Mouse (Mus musculus): ENCODE results near the gene Abcc3. TPM values are rescaled to one million over a fixed set of nuclear protein-coding genes. Genes with fewer than 3 reads are reported as not detected.

Gene Abcc3
- polyA plus RNA-seq, 1 experiment from 2014 or later = 3.2 TPM

DNA sequence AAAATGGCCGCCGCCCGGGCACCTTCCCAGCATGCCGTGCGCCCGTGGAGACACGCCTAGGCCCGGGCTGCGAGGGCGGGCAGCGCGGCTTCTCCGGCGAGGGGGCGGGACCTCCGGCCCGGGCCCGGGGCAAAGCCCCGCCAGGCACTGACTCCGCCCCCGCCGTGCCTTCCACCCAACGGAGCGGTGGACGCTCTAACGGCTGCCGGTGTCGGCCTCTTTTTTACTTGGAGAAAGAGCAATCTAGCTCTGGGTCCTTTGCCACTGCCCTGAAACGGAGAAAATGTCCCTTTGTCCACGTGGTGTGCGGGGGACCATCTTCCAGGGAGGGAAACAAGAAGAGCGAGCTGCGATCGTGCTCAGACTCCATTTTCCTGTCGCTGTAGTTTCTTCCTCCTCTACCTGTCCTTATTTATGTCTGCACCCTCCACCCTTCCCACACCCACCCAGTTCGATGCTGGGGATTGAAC, 70.8 kb downstream of the Abcc3 start, which contains the start of gene Luc7l3:
Luc7l3 (minus strand) TSS at position 58 of the 470 bp plus-strand sequence.
- no peaks in the 10 kb centered on the region for H3K9me3 ChIP-seq (ENCODE audit: control insufficient read depth, low read length)
- H3K9ac ChIP-seq (ENCODE audit: low read depth, low read length) = peak within 1 kb of the TSS; percentile 100
- H3K36me3 ChIP-seq (ENCODE audit: control insufficient read depth, insufficient read depth, low read length) = peaks cover 4% of the 10 kb centered on the region; the same call in 1 of the 2 replicates
- WGBS = under 1% methylated on average over 33 of the region's 36 CpGs
- ATAC-seq (replicated peaks; ENCODE audit: low FRiP score) = peak; percentile 93
- no peaks in the 10 kb centered on the region for H3K27me3 ChIP-seq (replicated peaks; ENCODE audit: control insufficient read depth, insufficient read depth, low read length)
- peak; percentile 94 for DNase-seq (ENCODE audit: low spot score)
- peaks cover 28% of the 10 kb centered on the region for H3K4me1 ChIP-seq (replicated peaks; ENCODE audit: control insufficient read depth, insufficient read depth, low read length)
- peak within 1 kb of the TSS; percentile 99 for H3K4me3 ChIP-seq (ENCODE audit: low read depth, low read length)
- peak within 1 kb of the TSS; percentile 78 for H3K4me2 ChIP-seq
- H3K27ac ChIP-seq (ENCODE audit: low read depth, low read length) = peak within 1 kb of the TSS; percentile 96

DNA sequence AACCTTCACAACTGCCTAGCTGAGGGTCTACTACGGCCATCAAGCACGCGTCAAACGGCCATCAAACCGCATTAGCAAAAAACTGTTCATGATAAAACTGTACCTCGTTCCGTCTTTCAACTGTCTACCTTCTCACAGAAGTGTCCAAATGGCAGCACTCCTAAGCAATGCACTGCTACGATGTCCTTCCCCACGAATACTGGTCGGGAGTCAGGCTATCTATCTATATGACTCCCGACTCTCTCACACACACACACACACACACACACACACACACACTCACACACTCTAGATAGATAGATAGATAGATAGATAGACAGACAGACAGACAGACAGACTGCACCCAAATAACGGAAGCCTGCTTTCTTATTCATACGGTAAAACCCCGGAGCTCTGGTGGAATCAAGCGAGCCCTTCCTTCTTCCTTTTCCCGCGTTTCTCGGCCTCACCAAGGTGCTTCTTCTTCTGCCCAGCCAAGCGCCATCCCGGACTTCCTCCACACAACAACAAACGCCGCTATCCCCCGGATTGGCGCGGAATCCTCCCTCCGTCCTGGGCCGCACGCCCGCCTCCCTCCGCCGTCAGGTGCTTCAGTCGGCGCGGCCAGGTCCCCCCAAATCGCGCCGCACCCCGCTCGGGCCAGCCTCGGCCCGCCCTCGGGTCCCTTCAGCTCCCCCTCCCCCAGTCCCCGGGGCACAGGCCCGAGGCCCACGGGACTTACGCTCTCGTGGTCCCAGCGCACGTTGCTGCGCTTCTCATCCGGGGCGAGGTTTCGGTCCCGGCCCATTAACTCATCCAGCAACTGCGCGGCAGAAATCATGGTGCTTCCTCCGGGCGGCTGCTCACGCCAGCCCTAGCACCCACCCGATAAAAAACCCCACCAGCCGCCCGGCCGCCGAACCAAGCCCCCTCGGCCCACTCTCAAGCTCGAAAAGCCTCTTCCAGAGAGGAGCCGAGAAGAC, 71.5 kb downstream of the Abcc3 start:
- peak overlapping the region; percentile 96 for H3K27ac ChIP-seq (ENCODE audit: low read depth, low read length)
- peaks cover 4% of the 10 kb centered on the region; the same call in 1 of the 2 replicates for H3K36me3 ChIP-seq (ENCODE audit: control insufficient read depth, insufficient read depth, low read length)
- ATAC-seq (replicated peaks; ENCODE audit: low FRiP score) = peak; percentile 62
- peak overlapping the region; percentile 78 for H3K4me2 ChIP-seq
- peak overlapping the region; percentile 99 for H3K4me3 ChIP-seq (ENCODE audit: low read depth, low read length)
- H3K9me3 ChIP-seq (ENCODE audit: control insufficient read depth, low read length) = no peaks in the 10 kb centered on the region
- H3K9ac ChIP-seq (ENCODE audit: low read depth, low read length) = peak overlapping the region; percentile 100
- under 1% methylated on average over 67 of the region's 67 CpGs for WGBS
- H3K27me3 ChIP-seq (replicated peaks; ENCODE audit: control insufficient read depth, insufficient read depth, low read length) = no peaks in the 10 kb centered on the region
- H3K4me1 ChIP-seq (replicated peaks; ENCODE audit: control insufficient read depth, insufficient read depth, low read length) = peaks cover 33% of the 10 kb centered on the region
- DNase-seq (ENCODE audit: low spot score) = peak; percentile 65

DNA sequence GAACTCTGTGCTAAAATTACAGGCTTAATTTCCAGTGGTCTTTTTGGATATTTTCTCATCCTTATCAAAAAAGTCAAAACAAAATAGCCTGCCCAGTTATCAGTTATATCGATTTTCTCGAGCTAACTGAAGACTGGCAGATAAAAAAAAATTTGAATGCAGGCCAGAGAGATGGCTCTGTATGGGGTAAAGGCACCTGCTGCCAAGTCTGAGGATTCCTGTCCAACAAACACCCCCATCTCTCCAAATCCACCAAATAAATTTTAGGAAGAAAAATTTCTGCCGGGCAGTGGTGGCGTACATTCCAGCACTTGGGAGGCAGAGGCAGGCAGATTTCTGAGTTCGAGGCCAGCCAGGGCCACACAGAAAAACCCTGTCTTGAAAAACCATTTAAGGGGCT, 74.7 kb downstream of the Abcc3 start:
- Histone ChIP-seq H3K27ac (ENCODE audit: low read depth, low read length) (no peak overlapping the region), H3K4me3 (ENCODE audit: low read depth, low read length) (0 out of 2 replicates have a peak overlapping the region, but pooled peaks have one; percentile 5), H3K9me3 (ENCODE audit: control insufficient read depth, low read length) (no peaks in the 10 kb centered on the region), H3K27me3 (replicated peaks; ENCODE audit: control insufficient read depth, insufficient read depth, low read length) (no peaks in the 10 kb centered on the region), H3K4me2 (peak overlapping the region; percentile 26), H3K4me1 (replicated peaks; ENCODE audit: control insufficient read depth, insufficient read depth, low read length) (peaks cover 58% of the 10 kb centered on the region), H3K36me3 (ENCODE audit: control insufficient read depth, insufficient read depth, low read length) (peaks cover 4% of the 10 kb centered on the region; the same call in 1 of the 2 replicates), H3K9ac (ENCODE audit: low read depth, low read length) (no peak overlapping the region)
- DNase-seq (ENCODE audit: low spot score) = no peak
- ATAC-seq (replicated peaks; ENCODE audit: low FRiP score) = no peak
- WGBS = 68% methylated on average over 5 of the region's 5 CpGs

DNA sequence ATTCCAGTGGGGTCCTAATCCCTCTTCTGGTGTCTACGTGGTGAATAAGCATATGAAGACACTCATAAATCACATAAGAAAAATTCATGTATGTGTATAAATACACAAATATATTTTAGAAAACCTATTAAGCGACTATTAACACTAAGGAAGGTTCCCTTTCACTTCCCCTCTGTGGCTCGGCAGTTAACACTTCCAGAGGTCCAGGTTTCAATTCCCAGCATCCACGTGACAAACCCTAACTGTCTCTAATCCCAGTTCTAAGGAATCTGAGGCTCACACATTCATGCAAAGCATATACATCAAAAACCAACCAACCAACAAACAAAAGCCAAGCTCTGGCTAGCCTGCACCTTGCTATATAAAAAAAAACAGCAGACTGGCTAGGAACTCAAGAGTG, 75.3 kb downstream of the Abcc3 start:
- peak overlapping the region; percentile 26 for H3K4me2 ChIP-seq

DNA sequence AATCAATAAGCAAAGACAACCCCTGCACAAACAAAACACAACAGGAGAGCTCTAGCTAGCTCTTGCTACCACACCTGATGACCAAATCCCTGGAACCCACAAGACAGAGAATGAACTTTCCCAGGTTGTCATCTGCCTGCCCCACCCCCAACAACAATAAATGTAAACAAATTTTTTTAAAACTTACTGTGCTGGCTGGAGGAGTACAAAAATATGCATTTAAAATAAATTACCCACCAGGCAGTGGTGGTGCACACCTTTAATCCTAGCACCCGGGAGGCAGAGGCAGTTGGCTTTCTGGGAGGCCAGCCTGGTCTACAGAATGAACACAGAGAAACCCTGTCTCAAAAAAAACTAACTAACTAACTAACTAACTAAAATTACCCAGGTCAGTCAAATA, 75.8 kb downstream of the Abcc3 start:
- Histone ChIP-seq H3K9me3 (ENCODE audit: control insufficient read depth, low read length) (no peaks in the 10 kb centered on the region), H3K36me3 (ENCODE audit: control insufficient read depth, insufficient read depth, low read length) (peaks cover 4% of the 10 kb centered on the region; the same call in 1 of the 2 replicates), H3K27me3 (replicated peaks; ENCODE audit: control insufficient read depth, insufficient read depth, low read length) (no peaks in the 10 kb centered on the region), H3K27ac (ENCODE audit: low read depth, low read length) (no peak overlapping the region), H3K4me1 (replicated peaks; ENCODE audit: control insufficient read depth, insufficient read depth, low read length) (peaks cover 53% of the 10 kb centered on the region), H3K9ac (ENCODE audit: low read depth, low read length) (no peak overlapping the region), H3K4me3 (ENCODE audit: low read depth, low read length) (no peak overlapping the region), H3K4me2 (peak overlapping the region; percentile 32; the same call in 1 of the 2 replicates)
- WGBS = 72% methylated on average over 1 of the region's 1 CpGs
- ATAC-seq (replicated peaks; ENCODE audit: low FRiP score) = no peak
- DNase-seq (ENCODE audit: low spot score) = no peak

More for the DNA sequence above, 75.3 kb downstream of the Abcc3 start:
- peaks cover 4% of the 10 kb centered on the region; the same call in 1 of the 2 replicates for H3K36me3 ChIP-seq (ENCODE audit: control insufficient read depth, insufficient read depth, low read length)
- ATAC-seq (replicated peaks; ENCODE audit: low FRiP score) (no peak), DNase-seq (ENCODE audit: low spot score) (no peak)
- H3K27me3 ChIP-seq (replicated peaks; ENCODE audit: control insufficient read depth, insufficient read depth, low read length) = no peaks in the 10 kb centered on the region
- no peaks in the 10 kb centered on the region for H3K9me3 ChIP-seq (ENCODE audit: control insufficient read depth, low read length)
- H3K4me1 ChIP-seq (replicated peaks; ENCODE audit: control insufficient read depth, insufficient read depth, low read length) = peaks cover 55% of the 10 kb centered on the region
- H3K27ac ChIP-seq (ENCODE audit: low read depth, low read length) = no peak overlapping the region
- no peak overlapping the region for H3K4me3 ChIP-seq (ENCODE audit: low read depth, low read length)
- no peak overlapping the region for H3K9ac ChIP-seq (ENCODE audit: low read depth, low read length)
- 56% methylated on average over 4 of the region's 4 CpGs for WGBS

DNA sequence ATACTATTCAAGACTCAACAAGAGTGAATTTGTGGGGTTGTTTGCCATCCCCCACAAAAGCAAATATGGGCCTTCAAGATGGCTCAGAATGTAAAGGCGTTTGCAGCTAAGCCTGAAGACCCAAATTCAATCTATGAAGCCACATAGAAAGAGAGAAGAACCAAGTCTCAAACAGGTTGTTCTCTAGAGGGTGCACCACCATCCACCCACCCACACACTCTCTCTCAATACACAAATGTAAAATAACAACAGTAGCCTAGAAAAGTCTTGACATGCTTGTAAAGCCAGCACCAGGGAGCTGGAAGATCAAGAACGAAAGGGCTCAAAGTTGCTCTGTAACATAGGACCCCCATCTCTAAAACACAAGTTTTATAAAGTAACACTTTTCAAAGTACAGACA, 76.3 kb downstream of the Abcc3 start:
- Histone ChIP-seq H3K4me1 (replicated peaks; ENCODE audit: control insufficient read depth, insufficient read depth, low read length) (peaks cover 55% of the 10 kb centered on the region), H3K27me3 (replicated peaks; ENCODE audit: control insufficient read depth, insufficient read depth, low read length) (no peaks in the 10 kb centered on the region), H3K4me2 (peak overlapping the region; percentile 32), H3K27ac (ENCODE audit: low read depth, low read length) (no peak overlapping the region), H3K4me3 (ENCODE audit: low read depth, low read length) (no peak overlapping the region), H3K9me3 (ENCODE audit: control insufficient read depth, low read length) (no peaks in the 10 kb centered on the region), H3K9ac (ENCODE audit: low read depth, low read length) (no peak overlapping the region), H3K36me3 (ENCODE audit: control insufficient read depth, insufficient read depth, low read length) (peaks cover 4% of the 10 kb centered on the region; the same call in 1 of the 2 replicates)
- no peak for ATAC-seq (replicated peaks; ENCODE audit: low FRiP score)
- 76% methylated on average over 2 of the region's 2 CpGs for WGBS
- DNase-seq (ENCODE audit: low spot score) = no peak

DNA sequence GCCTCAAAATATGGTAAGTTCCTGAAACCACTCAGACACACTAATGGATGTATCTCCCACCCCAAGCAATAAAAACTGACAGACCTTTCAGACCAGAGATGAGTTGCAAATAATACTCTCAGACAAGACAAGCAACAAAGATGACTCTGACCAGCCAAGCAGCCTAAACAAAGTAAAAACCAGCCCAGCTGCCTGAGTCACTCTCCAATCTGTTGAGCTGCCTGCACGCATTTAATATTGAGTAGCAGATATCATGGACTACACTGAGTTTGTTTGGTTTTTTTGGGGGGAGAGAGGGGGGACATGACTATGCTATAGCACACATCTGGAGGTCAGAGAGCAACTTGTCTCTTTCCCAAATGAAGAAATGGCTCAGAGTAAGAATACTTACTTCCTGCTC, 77.5 kb downstream of the Abcc3 start:
- no peak overlapping the region for H3K9ac ChIP-seq (ENCODE audit: low read depth, low read length)
- H3K4me1 ChIP-seq (replicated peaks; ENCODE audit: control insufficient read depth, insufficient read depth, low read length) = peaks cover 62% of the 10 kb centered on the region
- 29% methylated on average over 1 of the region's 1 CpGs for WGBS
- ATAC-seq (replicated peaks; ENCODE audit: low FRiP score) (no peak), DNase-seq (ENCODE audit: low spot score) (no peak)
- H3K27me3 ChIP-seq (replicated peaks; ENCODE audit: control insufficient read depth, insufficient read depth, low read length) = no peaks in the 10 kb centered on the region
- no peak overlapping the region for H3K4me3 ChIP-seq (ENCODE audit: low read depth, low read length)
- no peaks in the 10 kb centered on the region for H3K9me3 ChIP-seq (ENCODE audit: control insufficient read depth, low read length)
- peak overlapping the region; percentile 54; the same call in 1 of the 2 replicates for H3K27ac ChIP-seq (ENCODE audit: low read depth, low read length)
- H3K36me3 ChIP-seq (ENCODE audit: control insufficient read depth, insufficient read depth, low read length) = peaks cover 4% of the 10 kb centered on the region; the same call in 1 of the 2 replicates
- H3K4me2 ChIP-seq = peak overlapping the region; percentile 46

DNA sequence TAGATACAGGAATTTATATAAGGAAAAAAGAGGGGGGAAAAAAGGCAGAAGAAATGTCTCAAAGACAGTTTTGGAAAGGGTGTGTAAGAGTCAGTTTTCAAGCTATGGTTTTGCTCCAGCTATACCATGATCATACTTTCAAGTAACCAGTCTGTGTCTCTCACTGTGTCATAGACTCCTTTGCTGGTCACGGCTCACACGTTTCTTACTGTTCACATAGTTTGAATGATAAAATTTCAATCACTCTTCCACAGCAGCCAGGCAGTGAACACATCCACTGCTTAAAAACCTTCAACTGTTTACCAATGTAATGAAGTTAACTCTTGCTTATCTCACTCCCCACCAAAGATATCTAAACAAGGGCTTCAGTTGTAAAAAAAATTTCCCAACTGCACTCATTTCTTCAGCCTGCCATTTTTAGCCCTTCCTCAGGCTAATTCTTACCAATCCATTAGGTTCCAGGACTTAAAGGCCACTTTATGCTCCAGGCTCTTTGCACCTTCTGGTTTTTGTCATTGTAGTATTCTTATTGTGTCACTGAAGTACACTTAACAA, 78.6 kb downstream of the Abcc3 start:
- peak overlapping the region; percentile 26; the same call in 1 of the 2 replicates for H3K27ac ChIP-seq (ENCODE audit: low read depth, low read length)
- no peaks in the 10 kb centered on the region for H3K9me3 ChIP-seq (ENCODE audit: control insufficient read depth, low read length)
- H3K27me3 ChIP-seq (replicated peaks; ENCODE audit: control insufficient read depth, insufficient read depth, low read length) = no peaks in the 10 kb centered on the region
- ATAC-seq (replicated peaks; ENCODE audit: low FRiP score) (peak; percentile 44), DNase-seq (ENCODE audit: low spot score) (no peak)
- no peak overlapping the region for H3K9ac ChIP-seq (ENCODE audit: low read depth, low read length)
- H3K4me2 ChIP-seq = peak overlapping the region; percentile 46
- H3K4me3 ChIP-seq (ENCODE audit: low read depth, low read length) = no peak overlapping the region
- H3K4me1 ChIP-seq (replicated peaks; ENCODE audit: control insufficient read depth, insufficient read depth, low read length) = peaks cover 56% of the 10 kb centered on the region
- no peaks in the 10 kb centered on the region for H3K36me3 ChIP-seq (ENCODE audit: control insufficient read depth, insufficient read depth, low read length)
- WGBS = 47% methylated on average over 2 of the region's 2 CpGs

Measured in liver, embryonic 11.5 days (tissue).